Mouse (Mus musculus): ENCODE measurements around the gene Dlg1. TPM values are rescaled to one million over a fixed set of nuclear protein-coding genes. Genes with fewer than 3 reads are reported as not detected.
A peak's percentile ranks its signal among the peaks of the same experiment; 100 is the strongest.

Gene Dlg1
- total RNA-seq, 2 experiments from 2014 or later = 103 TPM

DNA sequence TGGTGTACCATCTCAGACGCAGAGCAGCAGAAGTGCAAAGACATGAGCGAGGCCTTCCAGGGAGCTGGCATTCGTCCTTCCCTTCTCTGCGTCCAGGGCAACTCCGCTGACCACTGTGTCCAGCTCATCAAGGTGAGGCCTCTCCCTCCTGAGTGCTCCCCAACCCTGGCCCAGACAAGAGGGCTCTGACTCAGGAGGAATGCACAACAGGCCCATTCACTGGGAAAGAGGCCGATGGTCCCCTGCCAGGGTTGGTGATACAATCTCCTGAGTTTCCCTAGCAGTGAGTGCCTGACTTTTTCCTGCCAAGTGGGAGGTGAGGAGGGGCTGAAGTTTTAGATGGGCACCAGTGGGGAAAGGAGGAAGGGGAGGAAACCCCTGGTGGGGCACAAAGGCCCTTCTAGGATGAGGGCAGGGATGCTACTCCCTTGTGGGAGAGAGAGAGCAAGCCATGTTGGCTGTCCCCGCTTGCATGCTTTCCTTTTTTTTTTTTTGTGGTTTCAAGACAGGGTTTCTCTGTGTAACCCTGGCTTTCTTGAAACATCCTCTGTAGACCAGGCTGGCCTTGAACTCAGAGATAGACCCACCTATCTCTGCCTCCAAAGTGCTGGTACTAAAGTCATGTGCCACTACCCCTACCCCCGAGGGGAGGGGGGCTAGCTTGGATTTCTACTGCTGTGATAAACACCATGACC lies 217.1 kb downstream of the Dlg1 start:
- intact Hi-C loops (cut with DNase I) = no loop called here
- DNase-seq (ENCODE audit: extremely low spot score in 1 of 2, low spot score in 2 of 2) = no peak

DNA sequence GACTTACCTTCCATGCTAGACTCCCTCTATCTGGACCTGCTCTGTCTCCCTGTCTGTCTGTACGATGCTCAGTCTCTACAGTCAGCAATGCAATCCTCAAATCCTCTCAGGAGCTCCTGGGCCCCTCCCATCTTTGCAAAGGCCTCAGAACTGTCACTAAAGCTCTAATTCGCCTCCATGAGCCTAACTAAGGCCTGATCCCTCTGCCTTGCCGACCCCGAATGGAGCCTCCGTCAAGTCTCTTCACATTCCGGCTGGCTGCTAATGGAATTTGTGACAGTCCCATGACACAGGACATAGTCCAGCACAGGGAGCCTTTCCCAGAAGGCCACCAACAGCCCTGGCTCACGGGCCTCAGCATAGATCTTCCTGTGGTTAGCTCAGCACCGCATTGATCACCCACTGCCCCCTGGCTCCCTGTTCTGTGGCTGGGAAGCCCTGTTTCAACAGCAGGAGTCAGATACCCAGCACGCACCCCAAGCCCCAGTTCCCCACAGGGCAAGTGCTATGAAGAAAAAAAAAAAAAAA lies 219.2 kb downstream of the Dlg1 start:
- no peak for DNase-seq (ENCODE audit: extremely low spot score in 1 of 2, low spot score in 2 of 2)
- intact Hi-C loops (cut with DNase I) = no loop called here

DNA sequence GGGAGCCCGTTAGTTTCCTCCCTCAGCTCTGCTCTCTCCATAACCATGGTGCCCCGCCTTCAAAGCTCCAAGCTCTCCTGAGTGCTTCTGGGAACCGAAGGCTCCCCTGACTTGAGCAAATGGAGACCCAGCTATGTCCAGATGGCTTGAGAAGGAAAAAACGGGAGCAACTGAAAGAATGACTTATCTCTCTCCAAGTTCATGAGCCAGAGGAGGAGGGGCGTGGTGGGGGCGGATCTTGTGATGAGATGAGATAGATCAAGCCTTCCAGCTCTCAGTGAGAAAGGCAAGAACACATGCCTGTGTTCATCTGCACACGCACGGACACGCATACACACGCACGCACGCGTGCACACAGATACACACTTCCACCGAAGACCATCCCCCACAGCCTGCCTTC lies 220.1 kb downstream of the Dlg1 start:
- DNase-seq (ENCODE audit: extremely low spot score in 1 of 2, low spot score in 2 of 2) = no peak
- intact Hi-C loops (cut with DNase I) = no loop called here

DNA sequence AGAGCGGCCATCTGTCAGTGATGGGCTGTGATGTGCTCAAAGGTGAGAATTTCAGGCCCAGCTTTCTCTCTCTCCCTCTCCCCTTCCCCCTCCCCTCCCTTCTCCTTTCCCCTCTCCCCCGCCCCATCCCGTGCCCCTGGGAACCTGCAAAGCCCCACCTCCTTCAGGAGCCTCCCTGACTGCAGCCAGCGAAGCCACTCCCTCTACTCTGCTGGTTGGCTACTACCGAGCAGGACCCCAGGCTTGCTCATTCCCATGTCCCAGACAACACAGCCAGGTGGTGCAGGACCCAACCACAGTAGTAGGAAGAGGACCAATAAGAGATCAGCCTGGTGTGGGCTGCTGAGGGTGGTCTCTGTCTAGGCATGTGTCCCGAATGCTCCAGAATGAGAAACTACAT lies 220.7 kb downstream of the Dlg1 start:
- no peak for DNase-seq (ENCODE audit: extremely low spot score in 1 of 2, low spot score in 2 of 2)
- intact Hi-C loops (cut with DNase I) = no loop called here

DNA sequence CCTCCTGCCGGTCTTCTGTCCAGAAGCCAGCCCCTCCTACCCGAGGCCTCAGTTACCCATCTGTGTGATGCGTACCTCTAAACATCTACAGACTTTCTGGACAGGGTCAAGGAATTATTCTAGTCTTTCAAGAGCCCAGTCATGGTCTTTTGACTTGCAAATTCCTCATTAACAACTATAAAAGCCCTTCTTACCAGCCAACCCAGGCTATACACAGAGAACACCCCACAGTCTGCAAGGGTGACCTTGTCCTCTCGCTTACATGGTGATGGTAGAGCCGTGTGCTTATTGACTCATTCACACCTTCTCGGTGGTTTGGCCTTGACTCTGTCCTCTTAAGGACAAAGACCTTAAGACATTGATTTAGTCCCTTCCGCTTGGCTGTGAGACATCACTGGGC lies 227.7 kb downstream of the Dlg1 start:
- DNase-seq (ENCODE audit: extremely low spot score in 1 of 2, low spot score in 2 of 2) = no peak

DNA sequence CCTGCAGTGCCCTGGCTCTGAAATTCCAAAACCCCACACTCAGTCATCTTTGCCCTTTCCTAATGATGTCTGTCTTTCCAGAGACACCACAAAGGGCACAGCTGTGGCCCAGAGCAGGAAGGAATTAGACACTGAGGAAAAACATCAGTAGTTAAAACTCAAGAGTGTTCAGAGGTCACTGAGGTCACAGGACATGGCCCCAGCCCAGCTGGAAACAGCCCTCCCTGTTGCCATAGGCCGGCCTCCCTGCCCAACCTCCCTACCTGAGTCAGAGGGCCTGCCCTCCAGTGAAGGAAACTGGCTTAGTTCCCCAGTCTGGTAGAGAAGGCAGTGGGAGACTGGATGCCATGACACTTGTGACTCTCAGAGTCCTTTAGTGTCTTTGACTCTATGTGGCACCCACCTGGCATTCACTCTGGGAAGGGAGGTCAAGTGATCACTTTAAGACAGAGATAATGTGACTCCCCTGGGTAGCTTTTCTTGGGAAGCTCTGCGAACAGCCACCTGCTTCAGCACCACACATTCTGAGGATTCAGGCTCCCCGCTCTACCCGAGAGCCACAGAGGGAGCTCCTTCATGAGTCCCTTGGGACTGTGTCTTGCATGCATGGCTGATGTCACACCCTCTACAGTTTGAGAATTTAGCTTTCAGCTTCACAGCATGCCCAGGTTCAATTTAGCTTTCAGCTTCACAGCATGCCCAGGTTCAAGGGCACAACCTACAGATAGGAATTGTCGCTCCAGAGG lies 230.3 kb downstream of the Dlg1 start:
- intact Hi-C loops (cut with DNase I) = no loop called here
- no peak for DNase-seq (ENCODE audit: extremely low spot score in 1 of 2, low spot score in 2 of 2)

More for the DNA sequence above, 227.7 kb downstream of the Dlg1 start:
- intact Hi-C loops (cut with DNase I) = no loop called here

DNA sequence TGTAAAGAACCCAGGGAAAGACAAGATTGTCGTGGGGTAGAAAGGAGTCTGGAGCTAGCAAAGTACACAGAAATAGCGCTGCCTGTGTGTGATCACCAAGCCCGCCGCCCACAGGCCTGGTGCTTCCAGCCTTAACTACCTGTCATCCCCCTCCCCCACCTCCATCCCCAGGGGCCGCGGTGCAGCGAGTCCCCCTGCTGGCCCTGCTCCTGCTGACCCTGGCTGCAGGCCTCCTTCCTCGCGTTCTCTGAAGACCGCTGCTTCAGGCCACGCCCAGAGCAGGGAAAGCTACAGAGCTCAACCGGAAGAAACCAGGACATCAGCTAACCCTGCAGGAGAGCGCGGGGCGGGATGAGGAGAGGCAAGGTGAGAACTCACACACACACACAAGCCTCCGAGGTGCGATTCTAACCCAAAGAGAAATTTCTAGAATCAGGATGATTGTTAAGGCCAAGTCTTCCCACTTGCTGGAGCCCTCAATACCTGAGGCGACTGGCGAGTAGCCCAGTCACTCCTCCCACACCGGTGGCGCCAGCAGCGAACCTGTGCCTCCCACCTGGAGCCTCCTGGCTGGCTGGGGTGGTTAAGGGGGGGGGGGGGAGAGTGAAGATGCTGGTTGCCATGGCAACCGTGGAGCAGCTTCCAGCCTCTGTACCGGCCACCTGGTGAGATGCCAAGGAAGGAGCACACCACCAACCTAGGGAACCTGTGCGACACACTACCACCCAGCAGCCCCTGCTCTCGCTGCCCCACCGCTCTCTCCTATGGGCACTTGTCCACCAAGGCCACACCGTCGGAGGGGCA lies 233.9 kb downstream of the Dlg1 start:
- intact Hi-C loops (cut with DNase I) = no loop called here
- peak; percentile 66 to 81 for DNase-seq (ENCODE audit: extremely low spot score in 1 of 2, low spot score in 2 of 2)

DNA sequence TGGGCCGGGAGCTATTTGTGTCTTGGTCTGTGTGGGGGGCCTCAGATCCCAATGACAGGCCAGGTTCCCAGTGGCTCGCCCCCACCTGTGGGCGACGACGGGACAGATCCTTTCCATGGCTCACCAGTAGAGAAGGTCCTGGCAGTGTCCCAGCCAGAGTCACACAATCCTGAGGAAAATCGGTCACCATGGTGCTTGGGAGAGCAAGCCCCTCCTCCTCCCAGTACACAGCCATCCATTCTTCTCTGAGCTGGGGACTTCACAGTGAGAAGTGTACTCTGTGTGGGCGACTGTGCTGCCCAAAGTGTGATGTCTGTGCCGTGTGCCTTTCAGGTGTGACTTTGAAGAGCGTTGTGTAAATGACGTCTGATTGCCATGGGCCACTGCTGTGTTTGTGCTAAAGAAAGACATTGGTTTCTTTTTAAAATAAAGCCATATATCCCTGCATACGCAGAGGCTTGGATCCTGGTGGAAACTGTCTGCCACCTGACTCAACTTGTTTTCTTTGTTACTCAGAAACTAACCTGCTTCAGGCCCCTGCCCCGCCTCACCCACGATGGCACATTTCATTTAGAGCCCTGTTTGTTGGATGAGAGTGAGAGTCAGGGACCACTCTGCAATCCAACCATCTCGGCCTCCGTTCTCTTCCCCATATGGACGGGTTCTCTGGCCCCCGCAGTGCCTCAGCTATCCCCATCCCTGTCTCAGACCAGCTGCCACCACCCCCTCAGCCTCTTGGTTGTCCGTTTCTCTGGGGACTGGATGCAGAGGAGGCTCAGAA lies 235.5 kb downstream of the Dlg1 start:
- intact Hi-C loops (cut with DNase I) = no loop called here
- peak; percentile 71 to 85 for DNase-seq (ENCODE audit: extremely low spot score in 1 of 2, low spot score in 2 of 2)

DNA sequence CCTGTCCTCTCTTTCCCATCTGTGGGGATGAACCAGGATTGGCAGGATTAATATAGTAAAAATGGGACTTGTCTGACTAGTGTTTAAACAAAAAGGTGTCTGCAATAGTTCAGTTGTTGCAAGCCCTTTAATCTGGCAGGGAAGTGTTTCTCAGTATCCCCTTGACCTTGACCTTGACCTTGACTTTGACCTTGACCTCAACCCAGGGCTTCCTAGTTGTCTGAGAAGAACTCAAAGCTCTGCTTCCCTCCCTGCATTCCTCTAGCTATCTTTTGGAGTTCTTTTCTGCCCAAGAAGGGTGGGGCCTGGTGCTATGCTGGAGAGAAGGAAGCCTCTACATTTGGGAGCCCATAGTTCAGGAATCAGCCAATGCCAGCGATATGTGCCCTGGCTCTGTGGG lies 238.6 kb downstream of the Dlg1 start:
- DNase-seq (ENCODE audit: extremely low spot score in 1 of 2, low spot score in 2 of 2) = no peak
- intact Hi-C loops (cut with DNase I) = no loop called here

DNA sequence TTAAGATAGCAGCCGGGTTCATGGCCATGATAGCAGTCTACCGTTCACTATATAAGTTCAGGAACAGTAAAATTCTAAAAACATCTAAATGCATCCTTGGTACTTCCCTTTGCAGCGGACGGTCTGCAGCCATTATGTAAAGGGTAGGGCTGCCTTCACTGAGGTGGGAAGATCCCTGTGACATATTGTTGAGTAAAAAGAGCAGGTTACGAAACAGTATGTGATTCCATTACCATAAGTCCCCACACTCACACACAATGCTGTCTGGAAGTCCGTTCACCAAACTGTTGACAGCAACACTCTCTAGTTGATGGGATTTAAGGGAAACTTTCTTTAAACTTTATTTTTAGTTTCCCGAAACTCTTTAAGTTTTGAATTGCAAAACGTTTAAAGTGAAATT lies 240.0 kb downstream of the Dlg1 start:
- DNase-seq (ENCODE audit: extremely low spot score in 1 of 2, low spot score in 2 of 2) = no peak
- intact Hi-C loops (cut with DNase I) = no loop called here

DNA sequence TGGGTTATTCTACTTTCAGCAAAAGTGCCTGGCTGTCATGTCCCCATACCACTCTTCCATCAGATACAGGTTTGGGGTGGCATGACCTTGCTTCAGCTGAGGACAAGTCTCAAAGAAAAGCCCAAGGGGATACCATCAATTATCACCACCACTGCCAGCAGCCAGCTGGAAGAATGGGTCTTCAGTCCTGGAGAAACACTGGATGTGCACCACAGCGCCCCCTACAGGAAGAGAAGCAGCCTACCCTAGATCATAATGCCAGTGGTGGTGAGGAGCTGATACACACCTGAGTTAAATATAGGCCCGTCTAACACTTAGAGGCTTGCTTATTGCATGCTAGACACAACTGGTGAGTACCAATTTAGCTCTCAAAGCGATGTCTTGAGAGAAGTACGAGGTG lies 242.1 kb downstream of the Dlg1 start:
- no peak for DNase-seq (ENCODE audit: extremely low spot score in 1 of 2, low spot score in 2 of 2)
- intact Hi-C loops (cut with DNase I) = no loop called here

DNA sequence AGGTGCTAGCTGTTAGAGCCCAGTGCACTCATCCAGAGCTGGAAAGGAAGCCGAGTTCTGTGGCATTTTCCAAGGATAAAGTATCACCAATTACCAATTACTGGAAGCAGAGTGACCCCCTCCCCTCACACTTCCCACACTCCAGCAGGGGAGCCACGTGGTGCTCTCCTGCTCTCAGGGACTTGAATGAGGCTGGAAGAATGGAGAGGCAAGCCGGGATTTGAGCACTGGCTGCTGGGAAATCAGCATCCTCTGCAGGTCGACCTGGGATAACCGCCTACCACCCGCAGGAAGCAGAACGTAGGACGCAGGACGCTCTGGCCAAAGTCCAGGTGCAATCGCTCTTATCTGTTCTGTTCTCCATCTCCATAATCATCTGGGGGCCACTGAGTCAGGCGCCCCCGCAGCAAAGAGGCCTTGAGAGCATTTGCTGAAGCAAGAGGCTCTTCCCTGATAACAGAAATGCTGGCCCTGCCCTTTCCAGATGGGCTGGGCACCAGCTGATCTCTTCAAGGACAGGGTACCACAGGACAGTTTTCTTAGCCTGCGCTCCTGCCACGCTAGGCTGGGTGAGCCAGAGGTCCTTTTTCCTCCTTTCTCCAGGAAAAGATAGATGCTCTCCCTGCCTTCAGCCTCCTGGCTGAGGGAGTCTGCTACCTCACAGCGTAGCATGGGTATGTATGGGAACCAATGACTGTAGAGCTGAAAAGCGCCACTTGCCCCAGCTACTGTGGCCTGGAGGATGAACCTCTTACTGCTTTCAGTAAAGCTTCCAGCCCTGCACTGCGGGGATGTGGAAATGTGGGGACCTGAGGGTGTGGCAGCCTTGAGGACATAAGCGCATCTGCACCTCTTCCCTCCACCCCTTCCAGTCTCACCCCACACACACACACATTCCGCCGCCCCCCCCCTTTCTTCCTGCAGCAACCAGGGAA lies 242.9 kb downstream of the Dlg1 start:
- intact Hi-C loops (cut with DNase I) = no loop called here
- no peak for DNase-seq (ENCODE audit: extremely low spot score in 1 of 2, low spot score in 2 of 2)

DNA sequence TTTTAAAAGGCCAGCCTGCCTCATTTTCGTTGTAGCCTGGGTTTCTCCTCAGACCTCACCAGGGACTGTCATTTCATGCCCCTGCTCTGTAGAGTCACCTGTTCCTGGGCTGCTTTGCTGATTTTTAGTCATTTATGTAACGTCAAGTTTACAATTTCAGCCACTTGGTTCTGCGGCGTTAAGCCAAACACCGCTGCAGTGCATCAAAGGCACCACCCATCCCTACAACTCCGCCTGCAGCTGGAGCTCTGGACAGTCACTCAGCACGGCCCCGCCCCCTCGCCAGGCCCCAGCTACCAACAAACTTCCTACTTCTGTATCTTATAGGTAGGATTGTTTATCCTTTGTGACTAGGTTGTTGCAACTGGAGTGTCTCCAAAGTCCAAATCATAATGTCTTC lies 243.7 kb downstream of the Dlg1 start:
- intact Hi-C loops (cut with DNase I) = no loop called here
- peak in 1 of 2 experiments; percentile 61 for DNase-seq (ENCODE audit: extremely low spot score in 1 of 2, low spot score in 2 of 2)

DNA sequence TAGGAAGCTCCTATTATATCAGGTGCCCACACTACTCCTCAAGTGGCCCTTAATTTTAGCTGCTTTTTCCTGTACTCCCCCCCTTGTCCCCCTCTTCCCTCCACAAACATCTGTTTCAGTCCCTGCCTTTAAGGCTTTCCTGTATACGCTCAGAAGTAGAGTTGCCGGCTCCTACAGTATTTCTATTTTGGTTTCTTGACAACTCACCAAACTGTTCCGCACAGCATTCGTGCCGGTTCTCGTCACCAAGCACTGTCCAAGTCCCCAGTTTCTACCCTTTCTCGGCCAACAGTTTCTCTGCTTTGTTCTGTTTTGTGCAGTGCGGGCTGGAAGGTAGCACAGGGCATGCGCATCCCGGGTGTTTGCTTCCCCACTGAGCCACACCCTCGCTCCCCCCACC lies 245.7 kb downstream of the Dlg1 start:
- intact Hi-C loops (cut with DNase I) = no loop called here
- DNase-seq (ENCODE audit: extremely low spot score in 1 of 2, low spot score in 2 of 2) = no peak

DNA sequence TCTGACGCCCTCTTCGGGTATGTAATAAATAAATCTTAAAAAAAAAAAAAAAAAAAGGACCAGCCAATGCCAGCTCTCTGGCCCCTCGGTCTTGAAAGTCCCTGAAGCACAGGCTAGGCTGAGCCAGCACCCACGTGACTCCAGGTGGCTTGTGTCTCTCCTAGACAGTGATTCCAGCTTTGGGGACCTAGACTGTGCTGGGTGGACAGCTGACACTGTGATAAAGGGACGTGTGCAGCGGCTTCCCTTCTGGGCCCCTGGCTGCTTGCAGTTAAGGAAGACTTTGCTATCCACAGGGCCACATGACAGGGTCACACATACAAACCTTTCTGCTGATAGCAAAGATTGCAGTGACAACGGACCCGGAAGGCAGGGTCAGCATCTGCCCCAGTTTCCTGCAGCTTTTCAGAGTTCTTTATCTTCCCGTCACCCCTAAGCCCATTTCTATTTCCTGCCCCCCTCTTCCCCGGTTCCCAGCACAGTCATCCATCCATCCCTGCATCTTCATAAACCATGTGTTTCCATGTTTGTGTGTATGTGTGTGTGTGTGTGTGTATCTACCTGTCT lies 247.1 kb downstream of the Dlg1 start:
- no peak for DNase-seq (ENCODE audit: extremely low spot score in 1 of 2, low spot score in 2 of 2)
- intact Hi-C loops (cut with DNase I) = no loop called here

DNA sequence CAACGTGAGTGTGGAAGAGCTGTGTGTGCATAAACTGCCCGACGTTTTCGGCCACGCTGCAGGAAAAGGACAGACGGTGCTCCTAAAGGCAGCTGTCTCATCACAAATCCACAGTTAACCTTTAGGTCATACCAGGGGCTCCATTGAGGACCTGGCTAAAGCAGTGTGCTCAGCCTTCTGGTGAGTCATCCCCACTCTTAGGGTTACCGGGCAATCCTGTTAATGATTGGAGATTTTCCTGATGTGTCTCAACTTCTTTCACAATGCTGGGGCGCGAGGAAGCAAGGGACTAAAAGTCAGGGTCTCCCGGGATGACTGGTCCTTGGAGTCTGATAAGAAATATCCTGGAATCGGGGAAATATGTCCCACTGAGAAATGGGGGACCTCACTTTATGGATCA lies 254.5 kb downstream of the Dlg1 start:
- intact Hi-C loops (cut with DNase I) = loop anchor here (2.0 to 5.0 kb wide), 4 partner anchors 39 to 460 kb away; partner anchors contain the start of gene Meltf
- no peak for DNase-seq (ENCODE audit: extremely low spot score in 1 of 2, low spot score in 2 of 2)

DNA sequence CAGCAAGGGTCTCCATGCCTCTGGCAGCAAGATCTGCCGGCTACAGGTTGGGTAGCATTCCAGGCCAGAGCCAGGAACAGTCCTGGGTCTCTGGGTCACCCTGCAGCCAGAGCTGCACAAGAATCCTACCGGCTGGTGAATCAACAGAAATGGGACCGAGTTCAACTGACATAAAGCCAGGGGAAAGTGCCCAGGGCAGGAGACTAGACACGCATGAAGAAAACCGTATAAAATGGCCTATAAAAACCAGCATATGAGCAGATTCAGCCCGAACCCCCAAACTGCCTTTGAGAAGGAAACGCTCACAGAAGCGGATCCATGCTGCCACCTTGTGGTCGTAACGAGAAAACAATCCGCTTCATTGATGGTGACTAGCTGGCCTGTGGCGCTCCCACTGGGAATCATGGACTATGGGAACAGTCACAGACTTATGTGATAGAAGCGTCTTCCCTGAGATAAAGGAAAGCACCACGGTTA lies 255.0 kb downstream of the Dlg1 start:
- intact Hi-C loops (cut with DNase I) = loop anchor here (2.0 to 5.0 kb wide), 4 partner anchors 39 to 461 kb away; partner anchors contain the start of gene Meltf
- DNase-seq (ENCODE audit: extremely low spot score in 1 of 2, low spot score in 2 of 2) = peak; percentile 83 to 91

Measured in left cerebral cortex, postnatal 10 days (tissue).